In the genomic region with DNA sequence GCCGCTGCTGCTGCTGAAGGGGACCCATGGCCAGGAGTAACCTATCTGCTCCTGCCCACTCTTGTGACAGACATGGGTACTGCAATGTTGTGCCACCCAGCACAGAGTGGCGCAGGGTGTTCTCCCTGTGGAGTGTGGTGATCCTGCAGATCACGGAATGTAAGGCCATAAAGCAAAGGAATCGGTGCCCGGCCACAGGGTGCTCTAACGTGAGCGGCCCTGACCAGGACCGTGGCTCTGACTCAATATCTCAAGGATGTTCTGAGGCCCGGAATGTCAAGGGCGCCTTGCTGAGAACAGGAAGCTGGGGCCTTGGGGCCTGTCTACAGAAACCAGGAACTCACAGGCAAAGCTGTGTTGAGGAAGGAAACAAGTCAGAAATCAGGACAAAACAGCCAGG, we compare ENCODE assay signal across 9 mouse cellular contexts. TPM values are rescaled to one million over a fixed set of nuclear protein-coding genes. Genes with fewer than 3 reads are reported as not detected.
DNase-seq lines count a peak whose midpoint lies in the region; ATAC-seq and TF ChIP-seq lines count a peak whose summit lies in the region.
"Had no signal": no experiment of that assay in that cellular context is flagged by ENCODE, and none has a peak within 500 bp of the region (broad histone marks: within the 10 kb centered on the region; RNA-seq: fewer than 3 reads in every experiment).

No protein-coding gene starts in this region.

- no peak for ATAC-seq in heart, embryonic 14.5 days (ENCODE audit: insufficient number of reproducible peaks, insufficient read depth, low FRiP score, low read depth)
- peak; percentile 66 for ATAC-seq in megakaryocyte-erythroid progenitor cell, adult 5-6 weeks (replicated peaks; ENCODE audit: low FRiP score, low TSS enrichment, poor library complexity, severe bottlenecking)
- no peak for ATAC-seq in cerebellum, adult (ENCODE audit: insufficient number of reproducible peaks, low FRiP score, low TSS enrichment)

- H3K4me2 ChIP-seq in heart, embryonic 14.5 days (ENCODE audit: low read length), result no peak overlapping the region

- no peaks in the 10 kb centered on the region for H3K36me3 ChIP-seq in heart, embryonic 14.5 days (ENCODE audit: control insufficient read depth, insufficient read depth, low read length)
- no peaks in the 10 kb centered on the region for H3K36me3 ChIP-seq in limb, embryonic 10.5 days
- H3K36me3 ChIP-seq: G1E had no signal

- peaks cover 25 to 27% of the 10 kb centered on the region in 2 experiments for H3K4me1 ChIP-seq in heart, embryonic 14.5 days (ENCODE audit: control insufficient read depth in 2 of 2, insufficient read depth in 2 of 2, low read length in 2 of 2)
- peaks cover 33% of the 10 kb centered on the region for H3K4me1 ChIP-seq in limb, embryonic 10.5 days

- TF ChIP-seq CTCF in layer of hippocampus, adult 2 months (conservative IDR thresholded peaks at IDR 0.05), result peak; percentile 42

- no peaks in the 10 kb centered on the region for H3K27me3 ChIP-seq in heart, embryonic 14.5 days (ENCODE audit: control insufficient read depth, insufficient read depth, low read length)
- no peaks in the 10 kb centered on the region for H3K27me3 ChIP-seq in limb, embryonic 10.5 days (ENCODE audit: low read depth, poor library complexity, severe bottlenecking)

- no peak overlapping the region for H3K9ac ChIP-seq in heart, embryonic 14.5 days (ENCODE audit: low read length)

- WGBS in heart, embryonic 14.5 days, result 70% methylated on average over 10 of the region's 10 CpGs
- whole genome bisulfite sequencing in limb, embryonic 10.5 days, result 90% methylated on average over 10 of the region's 10 CpGs

- DNase-seq in layer of hippocampus, adult 2 months (ENCODE audit: low spot score in 2 of 2), result no peak
- no peak for DNase-seq in layer of hippocampus, postnatal 25 days (ENCODE audit: extremely low spot score in 1 of 2, low spot score in 1 of 2)
- DNase-seq in limb, embryonic 10.5 days (ENCODE audit: low spot score), result no peak
- DNase-seq in layer of hippocampus, adult 18-20 months (ENCODE audit: low spot score in 2 of 2), result no peak
- no peak for DNase-seq in embryo, embryonic 10.5 days (ENCODE audit: low spot score)

- H3K27ac ChIP-seq in layer of hippocampus, adult 2 months, result peak overlapping the region; percentile 65
- H3K27ac ChIP-seq in heart, embryonic 14.5 days (replicated peaks in 1 of 2; ENCODE audit: control insufficient read depth in 1 of 2, insufficient read depth in 1 of 2, low read depth in 2 of 2, low read length in 2 of 2), result peak overlapping the region; percentile 69 to 76
- peak overlapping the region; percentile 14; the same call in 1 of the 2 replicates for H3K27ac ChIP-seq in limb, embryonic 10.5 days

- H3K4me3 ChIP-seq in layer of hippocampus, adult 2 months, result no peak overlapping the region
- H3K4me3 ChIP-seq in heart, embryonic 14.5 days (ENCODE audit: control insufficient read depth in 1 of 2, insufficient read depth in 1 of 2, low read depth in 1 of 2, low read length in 2 of 2), result no peak overlapping the region
- no peak overlapping the region for H3K4me3 ChIP-seq in limb, embryonic 10.5 days

- H3K9me3 ChIP-seq in heart, embryonic 14.5 days (ENCODE audit: control insufficient read depth, low read length), result no peaks in the 10 kb centered on the region
- H3K9me3 ChIP-seq in limb, embryonic 10.5 days (replicated peaks), result no peaks in the 10 kb centered on the region
- H3K9me3 ChIP-seq: G1E had no signal

RNA-seq across cellular contexts. Expression of a gene that starts 8.4 kb away (rescaled TPM):
- total RNA-seq in layer of hippocampus, adult 2 months (2021), result 1 to 10 TPM in 1 of 2 experiments, under 1 TPM in 1; 0.18 to 1.3 TPM
- under 1 TPM; 0.42 to 0.49 TPM for total RNA-seq in layer of hippocampus, postnatal 25 days (2021)
- polyA plus RNA-seq in heart, embryonic 14.5 days (2014; fragmentation: Nextera tagmentation; extraction: Ambion mirVana), result 0.47 and 0.66 TPM in 2 replicates
- polyA plus RNA-seq in limb, embryonic 10.5 days (2016; fragmentation: Nextera tagmentation; extraction: Ambion mirVana), result 0.26 and 0.34 TPM in 2 replicates
- total RNA-seq in megakaryocyte-erythroid progenitor cell, adult 5-6 weeks (2014; fragmentation: Nextera tagmentation), result 0.15 TPM in 1 of 2 replicates, not detected in the other
- total RNA-seq in megakaryocyte-erythroid progenitor cell, adult 5-6 weeks (2017), result not detected in 2 replicates
- under 1 TPM; 0.58 to 0.67 TPM for total RNA-seq in layer of hippocampus, adult 18-20 months (2021)

RNA-seq across cellular contexts. Expression of a gene that starts 21.0 kb away (rescaled TPM):
- 100 to 1,000 TPM in 1 of 2 experiments, 10 to 100 TPM in 1; 99.0 to 104 TPM for total RNA-seq in layer of hippocampus, adult 2 months (2021)
- total RNA-seq in layer of hippocampus, postnatal 25 days (2021), result 100 to 1,000 TPM; 101 to 115 TPM
- polyA plus RNA-seq in heart, embryonic 14.5 days (2014; fragmentation: Nextera tagmentation; extraction: Ambion mirVana), result 0.27 TPM in 1 of 2 replicates, not detected in the other
- polyA plus RNA-seq in limb, embryonic 10.5 days (2016; fragmentation: Nextera tagmentation; extraction: Ambion mirVana), result 4.2 and 5.6 TPM in 2 replicates
- not detected in 2 replicates for total RNA-seq in megakaryocyte-erythroid progenitor cell, adult 5-6 weeks (2014; fragmentation: Nextera tagmentation)
- total RNA-seq in megakaryocyte-erythroid progenitor cell, adult 5-6 weeks (2017), result not detected in 2 replicates
- total RNA-seq in layer of hippocampus, adult 18-20 months (2021), result 100 to 1,000 TPM; 124 to 125 TPM
- total RNA-seq: G1E had no signal
- polyA plus RNA-seq: G1E had no signal

RNA-seq across cellular contexts. Expression of a gene that starts 30.9 kb away (rescaled TPM):
- total RNA-seq in layer of hippocampus, adult 2 months (2021), result 10 to 100 TPM; 29.1 to 30.8 TPM
- total RNA-seq in layer of hippocampus, postnatal 25 days (2021), result 10 to 100 TPM; 28.7 to 30.0 TPM
- 25.0 and 25.4 TPM in 2 replicates for polyA plus RNA-seq in heart, embryonic 14.5 days (2014; fragmentation: Nextera tagmentation; extraction: Ambion mirVana)
- polyA plus RNA-seq in limb, embryonic 10.5 days (2016; fragmentation: Nextera tagmentation; extraction: Ambion mirVana), result 6.3 and 6.7 TPM in 2 replicates
- 5.9 and 9.0 TPM in 2 replicates for total RNA-seq in megakaryocyte-erythroid progenitor cell, adult 5-6 weeks (2014; fragmentation: Nextera tagmentation)
- 5.8 and 6.2 TPM in 2 replicates for total RNA-seq in megakaryocyte-erythroid progenitor cell, adult 5-6 weeks (2017)
- 10 to 100 TPM; 28.2 to 28.7 TPM for total RNA-seq in layer of hippocampus, adult 18-20 months (2021)

Comparison
In these comparisons a context has a peak if more than half of its experiments do, and no peak if none do; other contexts are left out.
1. H3K27ac ChIP-seq: peak in every context shown above with its lines; median percentile 72 in heart, embryonic 14.5 days; 65 in layer of hippocampus, adult 2 months; 14 in limb, embryonic 10.5 days.
2. RNA of a gene that starts 21.0 kb away (total RNA-seq): 124 to 125 TPM in layer of hippocampus, adult 18-20 months, 101 to 115 TPM in layer of hippocampus, postnatal 25 days and 99.0 to 104 TPM in layer of hippocampus, adult 2 months; not detected in megakaryocyte-erythroid progenitor cell, adult 5-6 weeks; every median in the first group is over 10 times any median in the second.